Mouse (Mus musculus): ENCODE measurements around the gene Zfx. TPM values are rescaled to one million over a fixed set of nuclear protein-coding genes. Genes with fewer than 3 reads are reported as not detected.

Zfx gene
- total and polyA plus RNA-seq, 3 experiments, result 14.3 to 17.7 (median 16.4) TPM

GRCm38 (mm10) chrX:94152251-94152830 lies 28.8 kb upstream of the Zfx start:
- Histone ChIP-seq H3K27ac (ENCODE audit: insufficient read depth, low read depth) (no peak overlapping the region), H3K4me2 (ENCODE audit: insufficient read depth, low read depth, poor library complexity, severe bottlenecking) (no peak overlapping the region)
- dilution Hi-C loops (cut with MboI; ENCODE audit: extremely low pct_ligation_motif_present, extremely low pct_unique_long_range_greater_than_20kb, low sequenced_read_pairs), result no loop called here

GRCm38 (mm10) chrX:94150471-94150870 lies 27.0 kb upstream of the Zfx start:
- H3K36me3 ChIP-seq (replicated peaks in 1 of 2; ENCODE audit: control insufficient read depth in 1 of 2, insufficient read depth in 1 of 2, low read length in 1 of 2), result no peaks in the 10 kb centered on the region
- H3K27ac ChIP-seq (ENCODE audit: insufficient read depth, low read depth), result no peak overlapping the region
- no peaks in the 10 kb centered on the region for H3K27me3 ChIP-seq (replicated peaks)
- no peak for DNase-seq (ENCODE audit: extremely low read depth)
- TF ChIP-seq POLR2AphosphoS2 (IDR thresholded peaks at IDR 0.05; ENCODE audit: low read depth, low read length) (no peak), MAX (IDR thresholded peaks at IDR 0.05; ENCODE audit: low read length) (no peak), SIN3A (IDR thresholded peaks at IDR 0.05; ENCODE audit: low read length) (no peak), ELF1 (IDR thresholded peaks at IDR 0.05; ENCODE audit: low read depth, low read length) (no peak), EP300 (IDR thresholded peaks at IDR 0.05; ENCODE audit: low read length) (no peak), ZKSCAN1 (IDR thresholded peaks at IDR 0.05; ENCODE audit: borderline replicate concordance, low read depth, low read length) (no peak), MXI1 (IDR thresholded peaks at IDR 0.05; ENCODE audit: low read depth, low read length) (no peak), ZNF384 (IDR thresholded peaks at IDR 0.05; ENCODE audit: low read depth, low read length) (no peak), ZC3H11A (IDR thresholded peaks at IDR 0.05; ENCODE audit: low read depth, low read length) (no peak), CTCF (conservative IDR thresholded peaks at IDR 0.05 in 1 of 2, IDR thresholded peaks at IDR 0.05 in 1 of 2; ENCODE audit: low read depth in 2 of 2, low read length in 2 of 2) (no peak), MYC (IDR thresholded peaks at IDR 0.05; ENCODE audit: low read depth, low read length) (no peak), TBP (conservative IDR thresholded peaks at IDR 0.05; ENCODE audit: low read depth, low read length) (no peak), NELFE (IDR thresholded peaks at IDR 0.05; ENCODE audit: low read depth, low read length) (no peak), MAZ (IDR thresholded peaks at IDR 0.05; ENCODE audit: low read depth, low read length) (no peak), MAFK (IDR thresholded peaks at IDR 0.05; ENCODE audit: insufficient replicate concordance, low read length) (no peak), TCF12 (IDR thresholded peaks at IDR 0.05; ENCODE audit: low read depth, low read length) (no peak), MEF2A (IDR thresholded peaks at IDR 0.05; ENCODE audit: borderline replicate concordance, low read depth, low read length) (no peak)
- no peak overlapping the region for H3K9ac ChIP-seq (ENCODE audit: insufficient read depth, low read depth)
- dilution Hi-C loops (cut with MboI; ENCODE audit: extremely low pct_ligation_motif_present, extremely low pct_unique_long_range_greater_than_20kb, low sequenced_read_pairs) (no loop called here), in situ Hi-C loops (cut with MboI; ENCODE audit: low pct_ligation_motif_present, low pct_unique_long_range_greater_than_20kb, low sequenced_read_pairs) (no loop called here)
- no peak overlapping the region for H3K4me3 ChIP-seq (replicated peaks in 1 of 3; ENCODE audit: low read depth in 2 of 3, low read length in 2 of 3, poor library complexity in 1 of 3)
- H3K4me1 ChIP-seq (ENCODE audit: control insufficient read depth in 1 of 2, insufficient read depth in 2 of 2), result no peaks in the 10 kb centered on the region
- H3K4me2 ChIP-seq (ENCODE audit: insufficient read depth, low read depth, poor library complexity, severe bottlenecking), result no peak overlapping the region
- no peaks in the 10 kb centered on the region for H3K9me3 ChIP-seq (replicated peaks; ENCODE audit: low read length)
- H3K79me2 ChIP-seq (replicated peaks; ENCODE audit: control insufficient read depth, extremely low read depth, insufficient read depth, poor library complexity, severe bottlenecking), result no peaks in the 10 kb centered on the region

More at GRCm38 (mm10) chrX:94152251-94152830, 28.8 kb upstream of the Zfx start:
- Histone ChIP-seq H3K4me3 (replicated peaks in 1 of 3; ENCODE audit: low read depth in 2 of 3, low read length in 2 of 3, poor library complexity in 1 of 3) (no peak overlapping the region), H3K9me3 (replicated peaks; ENCODE audit: low read length) (no peaks in the 10 kb centered on the region), H3K4me1 (ENCODE audit: control insufficient read depth in 1 of 2, insufficient read depth in 2 of 2) (no peaks in the 10 kb centered on the region), H3K27me3 (replicated peaks) (no peaks in the 10 kb centered on the region), H3K9ac (ENCODE audit: insufficient read depth, low read depth) (no peak overlapping the region), H3K79me2 (replicated peaks; ENCODE audit: control insufficient read depth, extremely low read depth, insufficient read depth, poor library complexity, severe bottlenecking) (no peaks in the 10 kb centered on the region), H3K36me3 (replicated peaks in 1 of 2; ENCODE audit: control insufficient read depth in 1 of 2, insufficient read depth in 1 of 2, low read length in 1 of 2) (no peaks in the 10 kb centered on the region)
- no peak for DNase-seq (ENCODE audit: extremely low read depth)
- in situ Hi-C loops (cut with MboI; ENCODE audit: low pct_ligation_motif_present, low pct_unique_long_range_greater_than_20kb, low sequenced_read_pairs), result no loop called here
- no peak for TF ChIP-seq USF1 (IDR thresholded peaks at IDR 0.05; ENCODE audit: low read depth, low read length)
- no peak for TF ChIP-seq MAZ (IDR thresholded peaks at IDR 0.05; ENCODE audit: low read depth, low read length)
- no peak for TF ChIP-seq MAFK (IDR thresholded peaks at IDR 0.05; ENCODE audit: insufficient replicate concordance, low read length)
- no peak for TF ChIP-seq GABPA (IDR thresholded peaks at IDR 0.05; ENCODE audit: insufficient replicate concordance, low read depth, low read length)
- TF ChIP-seq EP300 (IDR thresholded peaks at IDR 0.05; ENCODE audit: low read length), result no peak
- no peak for TF ChIP-seq MEF2A (IDR thresholded peaks at IDR 0.05; ENCODE audit: borderline replicate concordance, low read depth, low read length)
- TF ChIP-seq MAX (IDR thresholded peaks at IDR 0.05; ENCODE audit: low read length), result no peak
- no peak for TF ChIP-seq RAD21 (IDR thresholded peaks at IDR 0.05; ENCODE audit: low read depth, low read length)
- TF ChIP-seq ZC3H11A (IDR thresholded peaks at IDR 0.05; ENCODE audit: low read depth, low read length), result no peak
- no peak for TF ChIP-seq JUN (IDR thresholded peaks at IDR 0.05; ENCODE audit: insufficient read depth, low read depth, low read length)
- TF ChIP-seq BHLHE40 (IDR thresholded peaks at IDR 0.05; ENCODE audit: low read depth, low read length), result no peak
- no peak for TF ChIP-seq SIN3A (IDR thresholded peaks at IDR 0.05; ENCODE audit: low read length)

Data from CH12.LX (cell line).